Mouse (Mus musculus): ENCODE measurements around the gene Prss1.
"Not testable (repeated sequence)": the region's sequence is repeated elsewhere in the genome, so short reads cannot be mapped to it uniquely, and the experiment has no call there.

Prss1 gene

GRCm38 (mm10) chr6:41458632-41459031 lies at the start of gene Prss1:
TSS of gene Prss1 (plus strand) at chr6:41458932.
- not testable (repeated sequence) for DNase-seq

GRCm38 (mm10) chr6:41442261-41442660 lies 16.5 kb upstream of the Prss1 start:
- not testable (repeated sequence) for DNase-seq

- not testable (repeated sequence) for DNase-seq
Observed at GRCm38 (mm10) chr6:41446045-41446444, 12.7 kb upstream of the Prss1 start, which contains the start of gene Gm10334. TSS of gene Gm10334 (minus strand) at chr6:41446145.

GRCm38 (mm10) chr6:41499374-41499773 lies 40.6 kb downstream of the Prss1 start:
- DNase-seq: no peak

- DNase-seq: no peak
Observed at GRCm38 (mm10) chr6:41504915-41505314, 46.2 kb downstream of the Prss1 start.

GRCm38 (mm10) chr6:41505323-41505722 lies 46.6 kb downstream of the Prss1 start:
- peak; percentile 61 for DNase-seq
